Mouse (Mus musculus): Measurements from ENCODE around the gene Atp8b5.

Gene Atp8b5

GRCm38 (mm10) chr4:43384541-43384940 is 117.6 kb downstream of the Atp8b5 start:
- no peak for DNase-seq

- no peak for DNase-seq
Observed at GRCm38 (mm10) chr4:43386932-43387331, 120.0 kb downstream of the Atp8b5 start.

GRCm38 (mm10) chr4:43389390-43389789 is 122.4 kb downstream of the Atp8b5 start:
- no peak for DNase-seq

GRCm38 (mm10) chr4:43389845-43390440 is 123.0 kb downstream of the Atp8b5 start:
- no peak for DNase-seq

GRCm38 (mm10) chr4:43391521-43392050 is 124.6 kb downstream of the Atp8b5 start:
- no peak for DNase-seq

GRCm38 (mm10) chr4:43394345-43394891 is 127.5 kb downstream of the Atp8b5 start:
- peak; percentile 72 for DNase-seq

GRCm38 (mm10) chr4:43395147-43395546 is 128.2 kb downstream of the Atp8b5 start:
- DNase-seq = no peak

- no peak for DNase-seq
Observed at GRCm38 (mm10) chr4:43395836-43396235, 128.9 kb downstream of the Atp8b5 start.

GRCm38 (mm10) chr4:43396381-43396780 is 129.4 kb downstream of the Atp8b5 start:
- DNase-seq = no peak

- no peak for DNase-seq
Observed at GRCm38 (mm10) chr4:43398014-43398413, 131.1 kb downstream of the Atp8b5 start.

GRCm38 (mm10) chr4:43398829-43399331 is 131.9 kb downstream of the Atp8b5 start:
- peak; percentile 45 for DNase-seq

- DNase-seq = no peak
Observed at GRCm38 (mm10) chr4:43399391-43400131, 132.6 kb downstream of the Atp8b5 start.

- no peak for DNase-seq
Observed at GRCm38 (mm10) chr4:43400976-43401375, 134.0 kb downstream of the Atp8b5 start.

GRCm38 (mm10) chr4:43401486-43401885 is 134.5 kb downstream of the Atp8b5 start:
- DNase-seq = no peak

GRCm38 (mm10) chr4:43402212-43402611 is 135.3 kb downstream of the Atp8b5 start:
- DNase-seq = no peak

- DNase-seq = no peak
Observed at GRCm38 (mm10) chr4:43404697-43405096, 137.7 kb downstream of the Atp8b5 start.

GRCm38 (mm10) chr4:43406162-43406971 is 139.4 kb downstream of the Atp8b5 start:
- peak; percentile 67 for DNase-seq

- no peak for DNase-seq
Observed at GRCm38 (mm10) chr4:43407071-43407920, 140.3 kb downstream of the Atp8b5 start.

- DNase-seq = no peak
Observed at GRCm38 (mm10) chr4:43414761-43415160, 147.8 kb downstream of the Atp8b5 start.

- DNase-seq = no peak
Observed at GRCm38 (mm10) chr4:43415221-43416070, 148.5 kb downstream of the Atp8b5 start.

- no peak for DNase-seq
Observed at GRCm38 (mm10) chr4:43416071-43416490, 149.1 kb downstream of the Atp8b5 start.

Data from cerebellum, adult 11-12 months (tissue).